In the genomic region with DNA sequence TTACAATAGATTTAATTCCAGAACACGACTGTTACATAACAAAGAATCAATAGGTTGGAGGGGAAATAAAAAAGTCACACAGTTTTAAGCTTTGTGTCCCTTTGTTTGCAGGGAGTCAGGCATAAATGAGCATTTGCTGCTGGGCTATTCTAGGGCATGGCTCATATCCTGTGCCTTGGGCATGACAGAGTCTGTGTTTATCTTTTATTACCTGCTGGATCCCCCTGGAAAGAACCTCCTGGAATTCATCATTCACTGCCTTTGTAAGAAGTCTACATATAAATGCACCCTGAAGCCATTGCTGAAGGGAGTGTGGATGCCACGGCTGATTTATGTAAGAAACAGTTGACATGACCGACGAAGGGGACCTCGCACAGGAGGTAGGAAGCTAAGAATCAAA, we compare ENCODE assay signal across 33 mouse cellular contexts. TPM values are rescaled to one million over a fixed set of nuclear protein-coding genes. Genes with fewer than 3 reads are reported as not detected.
"Had no signal": no experiment of that assay in that cellular context is flagged by ENCODE, and none has a peak within 500 bp of the region (broad histone marks: within the 10 kb centered on the region; RNA-seq: fewer than 3 reads in every experiment).

A gene (plus strand): TSS at position 301 of the 400 bp plus-strand sequence.

- H3K4me3 ChIP-seq: embryonic facial prominence, embryonic 10.5 days; embryonic facial prominence, embryonic 12.5 days; embryonic facial prominence, embryonic 13.5 days; embryonic facial prominence, embryonic 15.5 days; erythroblast, embryonic 14.5 days; forebrain, embryonic 10.5 days; forebrain, embryonic 12.5 days; forebrain, embryonic 13.5 days; forebrain, embryonic 15.5 days; gastrocnemius, adult 2 months; heart, adult 2 months; heart, embryonic 10.5 days had no signal

- DNase-seq: cerebellum, adult 8-10 months; cerebellum, adult 9-10 months; cerebellum, adult 9-11 months; cerebellum, postnatal 10 days; cerebellum, postnatal 14 days; cerebellum, postnatal 25 days; cerebellum, postnatal 36 days; embryo, embryonic 11 days; forebrain, postnatal 0 days; gastrocnemius, adult 2 months; gastrocnemius, postnatal 10 days; gastrocnemius, postnatal 14 days; gastrocnemius, postnatal 25 days; gastrocnemius, postnatal 36 days; heart, adult 18-20 months; heart, adult 2 months had no signal

- H3K4me1 ChIP-seq: embryonic facial prominence, embryonic 10.5 days; embryonic facial prominence, embryonic 12.5 days; embryonic facial prominence, embryonic 13.5 days; embryonic facial prominence, embryonic 15.5 days; forebrain, embryonic 10.5 days; forebrain, embryonic 12.5 days; forebrain, embryonic 13.5 days; forebrain, embryonic 15.5 days; heart, embryonic 10.5 days had no signal

RNA-seq across cellular contexts. Expression of the gene that starts here (rescaled TPM):
- polyA plus RNA-seq: cortical plate, adult 2 months; embryonic facial prominence, embryonic 10.5 days; embryonic facial prominence, embryonic 11.5 days; embryonic facial prominence, embryonic 12.5 days; embryonic facial prominence, embryonic 13.5 days; embryonic facial prominence, embryonic 14.5 days; embryonic facial prominence, embryonic 15.5 days; erythroblast, embryonic 14.5 days; forebrain, embryonic 10.5 days; forebrain, embryonic 11.5 days; forebrain, embryonic 12.5 days; forebrain, embryonic 13.5 days; forebrain, embryonic 14.5 days; forebrain, embryonic 15.5 days; forebrain, embryonic 16.5 days; gonadal fat pad, adult 2 months; heart, adult 2 months; heart, embryonic 10.5 days had no signal
